Mouse (Mus musculus) E14TG2a.4 (cell line): ENCODE measurements around the gene Gm10134.

Experiments
- CTCF ChIP-seq: conservative IDR thresholded peaks from 2 replicates; pipeline ENCODE4 v1.5.1; 2014; ENCODE audit warnings: low read length
- NANOG ChIP-seq: IDR thresholded peaks from 2 replicates; pipeline ENCODE4 v1.6.1; 2014; ENCODE audit warnings: borderline replicate concordance, low read length, mixed read lengths
- POU5F1 ChIP-seq: IDR thresholded peaks from 2 replicates; pipeline ENCODE4 v1.6.1; 2014; ENCODE audit warnings: low read length, borderline replicate concordance

DNA sequence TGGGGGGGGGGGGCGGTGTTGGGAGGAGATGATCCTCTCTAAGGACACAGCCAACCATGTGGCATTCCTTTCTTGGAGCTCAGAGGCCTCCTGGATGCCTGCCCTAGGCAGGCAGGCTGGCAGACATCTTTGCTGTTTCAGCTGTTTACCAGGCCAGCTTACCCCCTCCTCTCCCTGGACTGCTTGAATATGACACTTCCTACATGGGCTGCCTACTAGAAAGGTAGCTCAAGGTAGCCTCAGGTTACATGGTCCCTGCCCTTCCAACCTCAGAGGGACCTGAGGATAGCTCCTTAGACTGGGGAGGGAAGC lies 32.9 kb downstream of the Gm10134 start:
- TF ChIP-seq CTCF, result no peak
- TF ChIP-seq NANOG, result no peak
- no peak for TF ChIP-seq POU5F1
